Mouse (Mus musculus) heart, postnatal 0 days (tissue): ENCODE measurements around the gene Lonrf2.

Source experiments
- CTCF ChIP-seq: IDR thresholded peaks from 2 replicates; pipeline ENCODE4 v1.5.1; 2016; ENCODE audit warnings: antibody characterized with exemption, control low read depth, low read depth
- EP300 ChIP-seq: IDR thresholded peaks from 2 replicates; pipeline ENCODE4 v1.6.1; 2016; ENCODE audit warnings: antibody characterized with exemption, low read depth

DNA sequence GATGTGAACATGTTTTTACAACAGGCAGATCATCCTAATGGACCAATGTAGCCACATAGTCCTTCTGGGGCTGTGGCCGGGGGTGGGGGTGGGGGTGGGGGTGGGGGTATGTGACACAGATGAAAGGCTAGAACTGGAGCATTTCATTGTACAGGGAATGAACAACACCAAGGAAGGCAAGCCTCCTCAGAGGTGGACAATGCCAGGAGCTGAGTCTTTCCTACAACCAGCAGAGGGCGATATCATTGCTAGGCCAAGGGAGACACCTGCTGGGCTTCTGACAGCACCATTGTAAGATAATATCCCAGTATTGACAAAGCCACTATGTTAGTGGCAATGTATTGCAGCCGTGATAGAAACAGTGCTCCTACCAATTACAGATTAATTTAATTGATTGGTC lies 37.2 kb downstream of the Lonrf2 start:
- TF ChIP-seq CTCF (peak; percentile 72), EP300 (no peak)
